Mouse (Mus musculus) right cerebral cortex, adult 18-20 months (tissue): Measurements from ENCODE around the gene Fam43a.

Experiments
- DNase-seq: peaks from one replicate; pipeline ENCODE4 v3.0.0; 2022; ENCODE audit warnings: mixed read lengths

Fam43a gene

GRCm38 (mm10) chr16:30596959-30597681 is 2.4 kb upstream of the Fam43a start:
- DNase-seq, result peak; percentile 90

- peak; percentile 54 for DNase-seq
Measured at GRCm38 (mm10) chr16:30600431-30601045, 1.0 kb downstream of the Fam43a start.

GRCm38 (mm10) chr16:30601046-30601832 is 1.7 kb downstream of the Fam43a start:
- peak; percentile 71 for DNase-seq

- no peak for DNase-seq
Measured at GRCm38 (mm10) chr16:30601946-30602345, 2.4 kb downstream of the Fam43a start.

GRCm38 (mm10) chr16:30602684-30603530 is 3.4 kb downstream of the Fam43a start:
- DNase-seq, result no peak

- DNase-seq, result no peak
Measured at GRCm38 (mm10) chr16:30603531-30603842, 4.0 kb downstream of the Fam43a start.

- DNase-seq, result no peak
Measured at GRCm38 (mm10) chr16:30604061-30604806, 4.7 kb downstream of the Fam43a start.

GRCm38 (mm10) chr16:30604807-30605137 is 5.2 kb downstream of the Fam43a start:
- DNase-seq, result no peak

- DNase-seq, result no peak
Measured at GRCm38 (mm10) chr16:30605528-30605927, 6.0 kb downstream of the Fam43a start.

GRCm38 (mm10) chr16:30607868-30608267 is 8.3 kb downstream of the Fam43a start:
- DNase-seq, result no peak

GRCm38 (mm10) chr16:30611331-30611730 is 11.8 kb downstream of the Fam43a start:
- DNase-seq, result no peak

- no peak for DNase-seq
Measured at GRCm38 (mm10) chr16:30613122-30613521, 13.6 kb downstream of the Fam43a start.

GRCm38 (mm10) chr16:30614122-30614521 is 14.6 kb downstream of the Fam43a start:
- DNase-seq, result no peak

- DNase-seq, result no peak
Measured at GRCm38 (mm10) chr16:30614705-30615317, 15.3 kb downstream of the Fam43a start.

- DNase-seq, result no peak
Measured at GRCm38 (mm10) chr16:30616281-30616680, 16.8 kb downstream of the Fam43a start.

- no peak for DNase-seq
Measured at GRCm38 (mm10) chr16:30623645-30624044, 24.1 kb downstream of the Fam43a start.

- DNase-seq, result no peak
Measured at GRCm38 (mm10) chr16:30624640-30625039, 25.1 kb downstream of the Fam43a start.

GRCm38 (mm10) chr16:30627586-30628337 is 28.2 kb downstream of the Fam43a start:
- DNase-seq, result no peak

GRCm38 (mm10) chr16:30628401-30628800 is 28.9 kb downstream of the Fam43a start:
- DNase-seq, result no peak

- DNase-seq, result no peak
Measured at GRCm38 (mm10) chr16:30629509-30629908, 30.0 kb downstream of the Fam43a start.
